Mouse (Mus musculus): ENCODE measurements around the gene Snx29. TPM values are rescaled to one million over a fixed set of nuclear protein-coding genes. Genes with fewer than 3 reads are reported as not detected.

The Snx29 gene
- polyA plus RNA-seq, 1 experiment: 16.0 TPM

DNA sequence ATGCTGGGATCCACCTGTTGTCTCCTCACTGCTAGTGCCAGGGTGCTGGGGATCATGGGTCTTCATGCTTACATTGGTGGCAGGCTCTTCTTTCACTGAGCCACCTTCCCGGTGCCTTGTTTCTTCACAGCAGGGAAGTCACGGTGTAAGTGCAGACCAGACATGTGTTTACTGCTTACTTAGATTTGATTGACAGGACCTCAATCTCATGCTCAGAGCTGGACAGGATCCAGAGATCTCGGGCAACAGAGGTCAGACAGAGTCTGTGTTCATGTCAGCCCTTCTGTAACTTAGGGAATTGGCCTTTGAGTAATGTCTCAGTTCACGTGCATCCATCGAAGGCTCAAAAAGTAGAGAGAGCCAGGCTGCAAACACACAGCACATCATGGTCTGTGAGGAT lies 381.4 kb downstream of the Snx29 start:
- no peak for TF ChIP-seq CTCF (IDR thresholded peaks at IDR 0.05; ENCODE audit: borderline replicate concordance, extremely low read depth, insufficient read depth, insufficient read length)
- no peak for DNase-seq (ENCODE audit: low read depth)

GRCm38 (mm10) chr16:11705456-11705855 lies 382.7 kb downstream of the Snx29 start:
- TF ChIP-seq CTCF (IDR thresholded peaks at IDR 0.05; ENCODE audit: borderline replicate concordance, extremely low read depth, insufficient read depth, insufficient read length) (no peak), POLR2A (IDR thresholded peaks at IDR 0.05; ENCODE audit: borderline replicate concordance, extremely low read depth, insufficient read depth, insufficient read length, poor library complexity, severe bottlenecking) (no peak)
- no peak for DNase-seq (ENCODE audit: low read depth)

DNA sequence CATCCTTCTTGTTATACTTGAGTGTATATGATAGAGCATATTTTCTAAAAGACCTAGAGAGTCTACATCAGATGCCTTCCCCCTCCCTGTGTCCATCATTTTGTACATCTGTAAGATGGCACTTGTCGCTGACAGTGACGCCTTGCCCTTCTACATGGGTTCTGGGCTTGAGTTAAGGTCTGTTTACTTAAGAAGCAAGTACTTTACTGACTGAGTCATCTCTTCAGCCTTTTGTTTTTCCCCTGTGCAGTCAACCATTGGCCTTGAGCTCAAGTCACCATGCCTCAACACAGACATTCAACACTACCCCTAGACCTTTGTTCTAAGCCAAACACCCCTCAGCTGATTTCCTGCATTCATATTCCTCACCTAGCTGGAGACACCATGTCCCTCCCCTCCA lies 385.4 kb downstream of the Snx29 start:
- DNase-seq (ENCODE audit: low read depth): no peak

GRCm38 (mm10) chr16:11709382-11709781 lies 386.7 kb downstream of the Snx29 start:
- TF ChIP-seq POLR2A (IDR thresholded peaks at IDR 0.05; ENCODE audit: borderline replicate concordance, extremely low read depth, insufficient read depth, insufficient read length, poor library complexity, severe bottlenecking): no peak
- no peak for TF ChIP-seq CTCF (IDR thresholded peaks at IDR 0.05; ENCODE audit: borderline replicate concordance, extremely low read depth, insufficient read depth, insufficient read length)
- DNase-seq (ENCODE audit: low read depth): no peak

More for the DNA sequence above, 385.4 kb downstream of the Snx29 start:
- TF ChIP-seq CTCF (IDR thresholded peaks at IDR 0.05; ENCODE audit: borderline replicate concordance, extremely low read depth, insufficient read depth, insufficient read length) (no peak), POLR2A (IDR thresholded peaks at IDR 0.05; ENCODE audit: borderline replicate concordance, extremely low read depth, insufficient read depth, insufficient read length, poor library complexity, severe bottlenecking) (no peak)

- peak; percentile 70 for DNase-seq (ENCODE audit: low read depth)
- TF ChIP-seq POLR2A (IDR thresholded peaks at IDR 0.05; ENCODE audit: borderline replicate concordance, extremely low read depth, insufficient read depth, insufficient read length, poor library complexity, severe bottlenecking) (no peak), CTCF (IDR thresholded peaks at IDR 0.05; ENCODE audit: borderline replicate concordance, extremely low read depth, insufficient read depth, insufficient read length) (no peak)
Observed at GRCm38 (mm10) chr16:11709999-11710667, 387.4 kb downstream of the Snx29 start.

DNA sequence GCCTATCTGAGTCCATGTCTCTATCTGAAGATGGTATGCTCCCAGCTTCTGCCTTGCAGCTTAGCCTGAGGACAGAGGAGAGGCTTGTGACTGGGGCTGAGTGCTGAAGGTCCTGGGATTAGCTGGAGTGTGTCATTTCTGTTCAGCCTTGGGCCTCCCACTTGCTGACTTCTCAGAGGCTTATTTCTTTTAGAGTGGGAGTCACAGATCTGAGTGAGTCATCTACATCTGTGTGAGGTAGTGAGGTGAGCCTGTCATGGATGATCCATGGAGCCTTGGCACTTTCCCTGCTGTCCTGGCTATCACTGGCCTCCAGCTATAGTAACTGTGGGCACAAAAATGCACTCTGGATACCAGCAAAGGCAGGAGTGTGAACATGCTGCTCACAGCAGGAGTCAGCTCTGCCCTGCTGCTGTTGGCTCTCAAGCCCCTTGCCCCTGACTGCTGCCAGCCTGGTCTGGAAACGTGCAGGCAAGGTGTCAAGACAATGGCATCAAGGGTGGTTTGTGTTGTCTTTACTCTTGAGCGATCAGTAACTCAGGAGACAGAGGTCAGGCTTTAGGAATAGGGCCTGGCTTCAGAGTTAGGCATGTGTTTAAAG lies 390.7 kb downstream of the Snx29 start:
- DNase-seq (ENCODE audit: low read depth): no peak
- no peak for TF ChIP-seq POLR2A (IDR thresholded peaks at IDR 0.05; ENCODE audit: borderline replicate concordance, extremely low read depth, insufficient read depth, insufficient read length, poor library complexity, severe bottlenecking)

GRCm38 (mm10) chr16:11716932-11717331 lies 394.2 kb downstream of the Snx29 start:
- TF ChIP-seq POLR2A (IDR thresholded peaks at IDR 0.05; ENCODE audit: borderline replicate concordance, extremely low read depth, insufficient read depth, insufficient read length, poor library complexity, severe bottlenecking) (no peak), CTCF (IDR thresholded peaks at IDR 0.05; ENCODE audit: borderline replicate concordance, extremely low read depth, insufficient read depth, insufficient read length) (no peak)
- no peak for DNase-seq (ENCODE audit: low read depth)

- DNase-seq (ENCODE audit: low read depth): no peak
- TF ChIP-seq CTCF (IDR thresholded peaks at IDR 0.05; ENCODE audit: borderline replicate concordance, extremely low read depth, insufficient read depth, insufficient read length) (no peak), POLR2A (IDR thresholded peaks at IDR 0.05; ENCODE audit: borderline replicate concordance, extremely low read depth, insufficient read depth, insufficient read length, poor library complexity, severe bottlenecking) (no peak)
Observed at GRCm38 (mm10) chr16:11725901-11726300, 403.2 kb downstream of the Snx29 start.

DNA sequence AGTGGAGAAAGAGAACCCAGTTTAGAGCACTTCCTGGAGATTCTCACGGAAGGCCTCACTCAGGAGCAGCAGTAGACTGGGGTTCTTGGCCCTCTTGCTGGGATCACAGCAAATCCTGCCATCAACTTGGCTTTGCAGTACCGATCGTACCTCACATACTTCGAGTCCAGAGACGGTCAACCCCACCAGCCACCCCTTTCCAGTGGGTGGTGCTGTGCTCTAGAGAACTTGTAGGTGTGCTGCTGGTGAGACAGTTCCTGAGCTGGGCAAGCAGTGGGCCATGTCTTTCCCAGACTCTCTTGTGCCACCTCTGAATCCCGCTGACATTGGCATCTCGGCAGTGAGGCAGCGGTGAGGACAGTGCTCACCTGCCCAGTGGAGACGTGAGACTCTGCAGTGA lies 404.6 kb downstream of the Snx29 start:
- no peak for DNase-seq (ENCODE audit: low read depth)
- TF ChIP-seq POLR2A (IDR thresholded peaks at IDR 0.05; ENCODE audit: borderline replicate concordance, extremely low read depth, insufficient read depth, insufficient read length, poor library complexity, severe bottlenecking) (no peak), CTCF (IDR thresholded peaks at IDR 0.05; ENCODE audit: borderline replicate concordance, extremely low read depth, insufficient read depth, insufficient read length) (no peak)

DNA sequence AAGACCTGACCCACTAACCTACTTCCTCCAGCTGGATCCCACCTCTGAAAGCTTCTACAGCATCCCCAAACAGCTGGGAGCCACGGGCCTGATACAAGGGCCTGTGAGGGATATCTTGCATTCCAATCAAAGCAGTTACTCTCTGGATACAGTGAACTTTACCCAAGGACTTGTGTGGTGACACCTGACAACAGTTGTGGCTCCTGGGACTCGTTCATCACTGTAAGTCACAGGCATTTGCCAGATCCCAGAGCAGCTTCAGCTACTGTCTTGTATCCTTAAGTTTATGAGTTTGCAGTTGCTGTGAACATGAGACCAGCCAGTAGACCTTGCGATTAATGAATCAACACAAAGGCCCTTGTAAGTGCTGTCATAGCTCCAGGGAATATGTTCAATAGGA lies 405.4 kb downstream of the Snx29 start:
- no peak for DNase-seq (ENCODE audit: low read depth)
- TF ChIP-seq POLR2A (IDR thresholded peaks at IDR 0.05; ENCODE audit: borderline replicate concordance, extremely low read depth, insufficient read depth, insufficient read length, poor library complexity, severe bottlenecking) (no peak), CTCF (IDR thresholded peaks at IDR 0.05; ENCODE audit: borderline replicate concordance, extremely low read depth, insufficient read depth, insufficient read length) (no peak)

DNA sequence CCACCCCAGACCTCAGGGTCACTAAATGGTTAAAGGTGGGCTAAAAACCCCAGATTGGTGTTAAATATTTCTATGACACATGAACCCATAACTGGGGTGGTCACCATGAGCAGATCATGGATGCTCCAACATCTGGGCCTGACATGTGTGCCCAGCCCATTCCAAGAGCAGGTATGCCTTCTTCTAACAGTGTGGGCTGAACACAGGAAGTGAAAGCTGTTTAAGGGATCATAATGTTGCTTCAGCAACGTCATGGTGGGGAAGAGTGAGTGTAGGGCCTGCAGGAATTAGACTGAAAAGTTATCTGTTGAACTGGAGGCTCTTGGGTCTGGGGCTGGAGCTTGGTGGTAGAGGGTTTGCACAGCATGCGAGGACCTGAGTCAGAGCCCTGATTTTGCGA lies 405.9 kb downstream of the Snx29 start:
- no peak for TF ChIP-seq CTCF (IDR thresholded peaks at IDR 0.05; ENCODE audit: borderline replicate concordance, extremely low read depth, insufficient read depth, insufficient read length)
- no peak for TF ChIP-seq POLR2A (IDR thresholded peaks at IDR 0.05; ENCODE audit: borderline replicate concordance, extremely low read depth, insufficient read depth, insufficient read length, poor library complexity, severe bottlenecking)
- DNase-seq (ENCODE audit: low read depth): no peak

DNA sequence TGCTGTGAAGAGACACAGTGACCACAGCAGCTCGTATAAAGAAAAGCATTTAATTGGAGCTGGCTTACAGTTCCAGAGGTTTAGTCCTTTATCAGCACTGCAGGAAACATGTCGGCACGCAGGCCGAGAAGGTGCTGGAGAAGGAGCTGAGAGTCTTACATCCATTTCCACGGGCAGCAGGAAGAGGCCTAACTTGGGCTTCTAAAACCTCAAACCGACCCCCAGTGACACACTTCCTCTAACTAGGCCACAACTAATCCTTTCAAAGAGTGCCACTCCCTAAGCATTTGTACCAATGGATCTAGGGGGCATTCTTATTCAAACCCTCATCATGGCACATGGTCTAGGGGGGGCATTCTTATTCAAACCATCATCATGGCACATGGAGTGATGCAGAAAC lies 406.4 kb downstream of the Snx29 start:
- DNase-seq (ENCODE audit: low read depth): no peak
- TF ChIP-seq POLR2A (IDR thresholded peaks at IDR 0.05; ENCODE audit: borderline replicate concordance, extremely low read depth, insufficient read depth, insufficient read length, poor library complexity, severe bottlenecking): no peak
- no peak for TF ChIP-seq CTCF (IDR thresholded peaks at IDR 0.05; ENCODE audit: borderline replicate concordance, extremely low read depth, insufficient read depth, insufficient read length)
